Mouse (Mus musculus) mesoderm, embryonic 11.5 days (tissue): ENCODE measurements around the gene Cracr2a.
A peak's percentile ranks its signal among the peaks of the same experiment; 100 is the strongest.

Source experiments
- DNase-seq: peaks from one replicate; pipeline ENCODE4 v3.0.0-alpha.2; 2012; ENCODE audit warnings: low read depth, low spot score

Cracr2a gene

DNA sequence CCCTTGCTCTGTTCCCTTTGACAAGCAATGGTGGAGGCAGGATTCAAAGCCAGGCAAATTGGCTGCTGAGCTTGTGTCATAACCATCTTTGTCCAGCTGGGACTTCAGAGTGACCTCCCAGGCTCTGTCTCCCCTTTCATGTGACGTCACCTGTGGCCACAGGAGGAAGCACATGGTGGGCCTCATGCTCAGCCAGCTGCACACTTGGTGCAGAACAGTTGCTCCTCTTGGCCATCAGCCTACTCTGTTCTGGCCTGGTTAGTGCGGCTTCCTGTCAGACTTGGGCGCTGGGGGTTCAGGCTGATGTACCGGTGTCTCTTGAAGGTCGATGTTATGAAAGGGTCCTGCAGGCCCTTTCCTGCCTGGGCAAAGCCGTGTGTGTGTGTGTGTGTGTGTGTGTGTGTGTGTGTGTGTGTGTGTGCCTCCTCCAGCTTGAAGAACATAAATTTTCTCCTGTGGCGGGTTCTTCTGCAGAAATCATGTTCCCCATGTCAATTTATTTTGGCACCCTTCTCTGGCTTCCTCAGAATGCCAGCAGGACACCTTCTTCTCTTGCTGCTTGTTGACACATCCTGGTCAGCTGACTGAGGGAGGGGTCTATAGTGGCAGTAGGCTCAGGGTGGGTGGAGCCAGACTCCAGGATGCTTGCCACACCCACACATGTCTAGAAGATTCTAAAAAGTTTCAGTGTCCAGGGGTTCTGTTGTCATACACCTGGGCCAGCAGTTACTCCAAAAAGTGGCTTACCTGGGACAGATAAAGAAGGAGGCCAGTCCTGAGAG, 5.0 kb downstream of the Cracr2a start:
- DNase-seq, result no peak

- DNase-seq, result no peak
Observed at GRCm38 (mm10) chr6:127571849-127572550, 10.9 kb downstream of the Cracr2a start.

GRCm38 (mm10) chr6:127573779-127574463, 12.8 kb downstream of the Cracr2a start:
- DNase-seq, result no peak

DNA sequence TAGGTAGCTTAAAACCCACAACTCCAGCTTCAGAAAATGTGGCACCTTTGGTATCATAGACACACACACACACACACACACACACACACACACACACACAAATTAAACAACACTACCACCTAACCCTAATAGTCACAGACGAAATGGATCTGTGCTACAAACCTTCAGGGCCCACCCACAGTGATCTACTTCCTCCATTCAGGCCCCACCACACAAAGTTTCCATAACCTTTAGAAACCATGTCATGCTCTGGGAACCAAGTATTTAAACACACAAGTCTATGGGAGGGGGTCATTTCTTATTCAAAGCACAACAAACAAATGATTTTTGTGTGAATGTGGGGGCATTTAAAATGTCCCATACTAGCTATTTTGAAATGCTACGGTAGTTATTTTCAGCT, 14.1 kb downstream of the Cracr2a start:
- no peak for DNase-seq

GRCm38 (mm10) chr6:127577688-127578087, 16.6 kb downstream of the Cracr2a start:
- no peak for DNase-seq

DNA sequence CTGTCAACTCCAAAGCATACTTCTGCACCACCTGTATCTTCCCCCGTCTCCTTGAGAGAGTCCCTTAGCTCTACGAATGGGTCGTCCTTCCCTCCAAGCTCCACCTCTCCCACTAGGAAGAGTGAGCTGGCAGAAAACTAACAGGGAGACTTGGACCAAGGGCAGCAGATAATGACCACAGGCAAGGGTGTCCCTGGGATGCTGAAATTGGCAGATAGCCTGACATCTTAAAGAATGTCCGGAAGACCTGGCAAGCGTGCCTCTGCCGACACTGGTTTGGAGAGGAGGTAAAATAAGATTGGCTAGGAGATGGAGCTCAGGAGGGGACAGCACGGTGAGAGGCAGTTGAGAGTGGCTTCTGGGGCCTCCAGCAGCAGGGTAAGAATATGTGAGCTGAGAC, 17.2 kb downstream of the Cracr2a start:
- no peak for DNase-seq

DNA sequence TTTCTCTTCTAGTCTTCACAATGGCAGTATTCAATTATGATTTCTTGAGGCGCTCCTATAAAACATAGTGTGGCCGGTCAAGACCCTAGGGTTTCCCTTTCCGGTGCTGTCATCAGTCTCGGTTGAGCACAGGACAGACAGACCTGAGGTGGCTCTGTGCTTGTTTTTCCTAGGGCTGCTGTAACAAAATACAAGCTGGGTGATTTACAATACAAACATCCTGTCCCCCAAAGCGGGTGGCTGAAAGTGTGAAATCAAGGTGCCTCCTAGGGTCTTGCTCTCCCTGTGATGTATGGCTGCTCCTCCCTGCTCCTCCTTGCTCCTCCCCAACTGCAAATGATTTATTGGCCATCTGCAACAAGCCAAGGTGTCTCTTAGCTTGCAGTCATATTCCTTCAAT, 17.7 kb downstream of the Cracr2a start:
- peak; percentile 29 for DNase-seq

GRCm38 (mm10) chr6:127581915-127582314, 20.8 kb downstream of the Cracr2a start:
- DNase-seq, result no peak

- DNase-seq, result peak; percentile 82
Observed at GRCm38 (mm10) chr6:127582391-127583176, 21.4 kb downstream of the Cracr2a start.

DNA sequence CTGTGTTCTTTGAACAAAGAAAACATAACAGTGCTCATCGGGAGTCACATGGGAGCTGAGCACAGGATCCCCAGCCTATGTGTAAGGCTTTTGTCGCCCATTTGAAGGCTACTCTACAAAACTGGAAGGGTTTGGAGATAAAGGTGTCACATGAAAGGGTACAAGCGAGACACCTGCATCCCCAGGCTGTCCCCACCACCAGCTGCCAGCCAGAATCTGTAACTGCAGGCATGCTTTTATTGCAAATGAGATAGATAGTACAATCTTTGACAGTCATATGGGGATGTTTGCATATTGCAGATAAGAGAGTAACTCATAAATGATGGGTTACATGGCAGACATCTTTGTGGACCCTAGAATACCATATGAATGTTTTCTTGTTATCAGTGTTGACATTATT, 30.3 kb downstream of the Cracr2a start:
- no peak for DNase-seq

GRCm38 (mm10) chr6:127593487-127593886, 32.3 kb downstream of the Cracr2a start:
- DNase-seq, result no peak

DNA sequence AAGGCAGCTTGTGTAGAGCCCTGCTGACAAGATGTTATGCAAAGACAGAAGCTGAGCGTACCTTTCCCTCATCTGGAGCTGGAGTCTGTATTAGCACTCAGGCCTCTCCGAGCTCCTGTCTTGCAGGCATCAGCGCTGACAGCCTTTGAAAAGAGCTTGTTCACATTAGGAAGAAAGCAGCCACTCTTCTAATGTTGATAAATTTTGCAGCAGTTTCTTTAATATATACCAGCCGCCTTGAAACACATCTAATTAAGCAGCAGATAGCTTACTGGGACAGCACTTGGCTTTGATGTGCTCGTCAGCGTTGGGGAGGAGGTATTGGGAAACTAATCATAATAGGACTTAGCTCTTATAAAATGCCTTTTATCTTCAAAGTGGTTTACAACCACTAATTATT, 38.1 kb downstream of the Cracr2a start:
- DNase-seq, result no peak

DNA sequence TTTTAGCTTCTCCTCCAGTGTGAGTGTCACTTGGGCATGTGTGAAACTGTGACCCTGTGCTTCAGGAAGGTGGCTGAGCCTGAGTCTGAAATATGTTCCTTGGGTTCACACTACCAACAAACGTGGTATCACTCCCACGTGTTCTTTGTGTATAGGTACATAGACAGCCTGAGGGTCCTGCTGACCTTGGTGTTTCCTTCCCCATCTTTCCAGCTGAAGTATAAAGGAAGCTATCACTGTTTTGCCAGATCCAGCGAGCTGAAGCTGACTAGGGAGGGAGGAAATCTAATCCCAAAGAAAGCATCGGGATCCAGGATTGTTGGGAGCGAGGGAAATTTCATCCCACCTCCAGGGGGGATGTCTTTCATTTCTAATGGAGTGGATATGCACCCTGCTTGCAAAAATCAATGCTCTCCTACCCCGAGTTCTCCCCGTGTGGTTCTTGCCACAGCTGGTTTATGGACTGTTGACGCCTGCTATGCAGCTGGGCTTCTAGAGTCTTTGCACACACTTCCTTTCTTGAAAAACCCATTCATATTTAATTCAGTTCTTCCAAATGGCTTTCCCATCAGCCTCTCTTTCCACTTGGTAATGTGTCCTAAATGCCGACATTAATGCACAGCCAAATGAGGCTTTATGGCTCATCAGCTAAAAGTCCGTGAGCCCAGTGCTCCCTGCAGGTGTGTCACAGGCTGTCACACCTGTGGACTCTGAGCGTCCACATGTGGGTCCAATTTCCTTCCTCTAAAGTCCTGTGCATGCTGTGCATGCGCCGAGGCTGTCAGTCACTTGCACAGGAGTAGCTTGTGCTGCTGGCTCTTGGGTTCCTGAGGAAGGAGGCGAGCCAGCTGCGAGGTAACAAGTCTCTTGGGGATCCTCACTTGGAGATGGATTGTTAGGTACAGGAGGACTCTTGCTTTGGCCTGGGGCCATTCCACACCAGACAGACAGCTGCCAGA, 44.2 kb downstream of the Cracr2a start:
- peak; percentile 15 for DNase-seq

DNA sequence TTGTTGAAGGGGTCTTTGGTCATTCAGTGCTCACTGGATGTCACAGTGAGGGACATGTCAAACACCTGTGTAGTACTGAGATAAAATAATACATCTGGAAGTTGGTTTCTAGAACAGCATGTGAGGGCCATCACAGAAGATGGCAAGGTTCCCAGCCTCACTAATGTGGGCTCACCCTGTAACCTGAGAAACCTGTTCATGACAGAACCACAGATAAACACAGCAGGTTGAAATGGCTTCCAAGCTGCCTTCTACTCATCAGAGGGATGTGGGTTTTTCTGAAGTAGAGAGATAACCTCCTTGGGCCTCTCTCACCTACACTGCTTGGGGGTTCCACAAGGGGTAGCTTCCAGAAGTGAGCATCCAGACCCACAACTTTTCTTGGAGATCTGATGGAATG, 48.5 kb downstream of the Cracr2a start:
- DNase-seq, result no peak

- DNase-seq, result no peak
Observed at GRCm38 (mm10) chr6:127611216-127611615, 50.1 kb downstream of the Cracr2a start.

DNA sequence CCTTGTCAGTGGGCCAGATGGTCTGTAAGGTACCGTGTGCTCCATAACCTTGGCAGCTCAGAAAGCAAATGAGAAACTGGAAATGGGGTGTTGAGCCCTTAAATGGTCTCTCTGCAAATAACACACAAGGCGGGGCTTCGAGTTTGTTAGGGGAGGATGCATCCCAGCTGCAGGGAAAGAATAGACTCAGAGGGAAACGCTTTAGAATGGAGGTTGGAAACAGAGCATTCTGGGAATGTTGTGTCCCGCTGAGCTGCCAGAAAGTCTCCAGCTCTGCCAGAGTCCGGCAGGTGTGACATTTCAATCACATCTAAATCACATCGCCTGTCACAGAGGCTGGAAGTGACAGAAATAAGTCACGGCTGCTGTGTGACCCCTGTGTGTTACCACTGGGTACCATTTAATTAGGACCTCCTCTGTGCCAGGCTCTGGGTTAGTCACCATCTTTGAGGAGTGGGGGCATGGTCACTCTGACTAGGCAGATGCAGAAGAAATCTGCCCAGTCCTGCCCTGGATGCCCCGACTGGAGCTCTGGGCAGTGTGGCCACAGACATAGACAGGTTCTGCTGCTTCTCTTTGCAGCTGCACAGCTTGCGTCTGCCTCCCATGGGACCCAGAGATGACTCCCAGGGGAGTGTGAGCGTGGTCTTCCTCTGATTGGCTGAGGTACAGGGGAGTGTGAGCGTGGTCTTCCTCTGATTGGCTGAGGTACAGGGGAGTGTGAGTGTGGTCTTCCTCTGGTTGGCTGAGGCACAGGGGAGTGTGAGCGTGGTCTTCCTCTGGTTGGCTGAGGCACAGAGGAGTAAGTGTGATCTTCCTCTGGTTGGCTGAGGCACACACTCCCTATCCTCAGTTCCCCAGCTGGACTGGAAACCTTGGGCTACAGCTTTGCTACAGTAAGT, 53.2 kb downstream of the Cracr2a start:
- DNase-seq, result peak; percentile 22

DNA sequence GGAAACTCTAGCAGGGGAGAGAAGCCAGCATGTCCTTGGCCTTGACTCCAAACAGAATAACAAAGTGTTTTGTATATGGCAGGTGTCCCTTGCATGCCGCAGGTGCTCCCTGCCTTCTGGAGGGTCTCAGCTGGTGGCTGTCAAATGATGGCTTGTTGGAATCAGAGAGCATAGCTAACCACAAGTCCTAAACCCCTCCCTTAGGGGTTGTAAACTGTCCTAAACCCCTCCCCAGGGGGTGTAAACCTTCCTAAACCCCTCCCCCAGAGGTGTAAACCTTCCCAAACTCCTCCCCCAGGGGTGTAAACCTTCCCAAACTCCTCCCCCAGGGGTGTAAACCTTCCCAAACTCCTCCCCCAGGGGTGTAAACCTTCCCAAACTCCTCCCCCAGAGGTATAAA, 55.5 kb downstream of the Cracr2a start:
- no peak for DNase-seq

GRCm38 (mm10) chr6:127617258-127618025, 56.3 kb downstream of the Cracr2a start:
- peak; percentile 59 for DNase-seq

DNA sequence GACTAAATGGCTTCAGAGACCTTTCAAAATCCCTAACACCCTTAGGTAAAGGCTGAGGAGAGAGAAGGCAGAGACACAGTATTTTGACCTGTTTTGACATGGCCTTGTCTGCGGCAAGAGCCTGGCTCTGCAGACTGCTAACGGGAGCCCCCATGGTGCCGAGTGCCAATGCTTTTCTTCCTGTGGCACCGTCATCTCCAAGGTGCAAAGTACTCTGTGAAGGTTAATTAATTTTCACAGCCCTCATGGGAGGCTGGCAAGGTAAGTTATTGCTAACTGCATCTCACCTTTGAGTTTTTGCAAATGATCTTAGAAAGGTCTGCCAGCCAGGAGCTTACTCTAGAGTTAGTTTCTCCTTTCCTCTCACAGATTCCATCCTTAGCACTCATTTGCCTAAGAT, 57.5 kb downstream of the Cracr2a start:
- DNase-seq, result no peak
